Mouse (Mus musculus) adrenal gland, adult 18-20 months (tissue): ENCODE measurements around the gene Rtn4rl1. TPM values are rescaled to one million over a fixed set of nuclear protein-coding genes. Genes with fewer than 3 reads are reported as not detected.

Source experiments
- DNase-seq, 2 experiments: peaks; one replicate each; pipeline ENCODE4 v3.0.0; 2021 to 2022; ENCODE audit warnings: low spot score in 2 of 2
- total RNA-seq, 2 experiments: library from RNA; stranded (reverse); gene quantifications; 1 replicate in 1 of 2; 2 replicates in 1 of 2; pipeline ENCODE4 v1.2.3; 2021

Gene Rtn4rl1
- total RNA-seq, 2 experiments from 2014 or later: 27.7 to 33.2 TPM

- no peak for DNase-seq
Observed at GRCm38 (mm10) chr11:75184573-75184972, 9.0 kb upstream of the Rtn4rl1 start.

GRCm38 (mm10) chr11:75184986-75185385 lies 8.6 kb upstream of the Rtn4rl1 start:
- peak in 1 of 2 experiments; percentile 12 for DNase-seq

GRCm38 (mm10) chr11:75189713-75190370 lies 3.7 kb upstream of the Rtn4rl1 start:
- peak in 1 of 2 experiments; percentile 22 for DNase-seq

GRCm38 (mm10) chr11:75190371-75190724 lies 3.2 kb upstream of the Rtn4rl1 start:
- DNase-seq: peak; percentile 71 to 73

GRCm38 (mm10) chr11:75190905-75191441 lies 2.6 kb upstream of the Rtn4rl1 start, which contains the start of gene Dph1:
Gene Dph1 (minus strand): TSS chr11:75191241.
- peak in 1 of 2 experiments; percentile 22 for DNase-seq

- no peak for DNase-seq
Observed at GRCm38 (mm10) chr11:75191841-75192240, 1.7 kb upstream of the Rtn4rl1 start.

- peak; percentile 72 to 77 for DNase-seq
Observed at GRCm38 (mm10) chr11:75192336-75193214, 1.0 kb upstream of the Rtn4rl1 start.

- DNase-seq: peak; percentile 46 to 50
Observed at GRCm38 (mm10) chr11:75194121-75194849, 702 bp downstream of the Rtn4rl1 start.

GRCm38 (mm10) chr11:75194850-75195461 lies 1.4 kb downstream of the Rtn4rl1 start:
- DNase-seq: peak; percentile 53 to 55

GRCm38 (mm10) chr11:75196131-75196530 lies 2.5 kb downstream of the Rtn4rl1 start:
- peak in 1 of 2 experiments; percentile 16 for DNase-seq

GRCm38 (mm10) chr11:75197956-75198355 lies 4.4 kb downstream of the Rtn4rl1 start:
- DNase-seq: peak in 1 of 2 experiments; percentile 15

- peak in 1 of 2 experiments; percentile 17 for DNase-seq
Observed at GRCm38 (mm10) chr11:75198792-75199191, 5.2 kb downstream of the Rtn4rl1 start.

GRCm38 (mm10) chr11:75199951-75200350 lies 6.4 kb downstream of the Rtn4rl1 start:
- peak in 1 of 2 experiments; percentile 22 for DNase-seq

- DNase-seq: peak in 1 of 2 experiments; percentile 18
Observed at GRCm38 (mm10) chr11:75200935-75201334, 7.4 kb downstream of the Rtn4rl1 start.

- no peak for DNase-seq
Observed at GRCm38 (mm10) chr11:75201721-75202120, 8.1 kb downstream of the Rtn4rl1 start.

- no peak for DNase-seq
Observed at GRCm38 (mm10) chr11:75203926-75204325, 10.3 kb downstream of the Rtn4rl1 start.

GRCm38 (mm10) chr11:75204472-75204871 lies 10.9 kb downstream of the Rtn4rl1 start:
- no peak for DNase-seq

- DNase-seq: no peak
Observed at GRCm38 (mm10) chr11:75206347-75206746, 12.8 kb downstream of the Rtn4rl1 start.

GRCm38 (mm10) chr11:75209363-75209762 lies 15.8 kb downstream of the Rtn4rl1 start:
- no peak for DNase-seq

GRCm38 (mm10) chr11:75210093-75210492 lies 16.5 kb downstream of the Rtn4rl1 start:
- no peak for DNase-seq

GRCm38 (mm10) chr11:75210755-75211154 lies 17.2 kb downstream of the Rtn4rl1 start:
- DNase-seq: no peak
